Mouse (Mus musculus): Measurements from ENCODE around the gene 1300017J02Rik.

The 1300017J02Rik gene

DNA sequence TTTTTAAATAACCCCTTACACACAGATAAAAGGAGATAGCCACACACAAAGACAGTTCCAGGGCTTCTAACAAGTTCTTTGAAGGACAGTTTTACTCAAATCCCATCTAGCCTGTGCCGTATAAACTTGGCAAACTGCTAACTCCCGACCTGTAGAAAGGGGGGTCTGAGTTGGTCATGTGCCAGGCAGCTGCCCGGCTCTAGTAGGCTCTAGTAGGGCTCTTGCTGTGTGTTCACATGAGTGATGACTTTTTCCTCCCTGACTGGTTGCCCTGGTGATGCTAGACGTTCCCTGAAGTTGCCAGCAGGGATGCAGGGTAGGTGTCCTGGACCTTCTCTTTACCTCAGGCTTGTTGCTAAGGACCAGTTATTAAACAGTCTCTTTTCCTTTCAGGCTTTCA, 33.8 kb downstream of the 1300017J02Rik start:
- DNase-seq (ENCODE audit: low spot score), result no peak

DNA sequence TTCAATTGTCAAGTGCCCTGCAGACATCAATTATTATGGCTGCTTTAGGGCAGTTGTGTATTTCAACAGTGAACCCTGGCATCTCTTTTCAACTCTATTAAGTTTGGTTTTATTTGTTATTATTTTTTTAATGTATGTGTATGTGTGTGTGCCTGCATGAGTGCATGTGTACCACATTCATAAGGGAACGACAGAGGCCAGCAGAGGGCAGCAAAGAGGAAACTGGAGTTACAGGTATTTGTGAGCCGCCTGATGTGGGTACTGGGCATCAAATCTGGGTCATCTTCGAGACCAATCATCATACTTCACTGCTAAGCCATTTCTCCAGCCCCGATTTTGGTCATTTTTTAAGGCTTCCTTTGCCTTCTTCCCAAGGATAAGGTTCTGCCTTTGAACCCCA, 39.1 kb downstream of the 1300017J02Rik start:
- DNase-seq (ENCODE audit: low spot score), result no peak

DNA sequence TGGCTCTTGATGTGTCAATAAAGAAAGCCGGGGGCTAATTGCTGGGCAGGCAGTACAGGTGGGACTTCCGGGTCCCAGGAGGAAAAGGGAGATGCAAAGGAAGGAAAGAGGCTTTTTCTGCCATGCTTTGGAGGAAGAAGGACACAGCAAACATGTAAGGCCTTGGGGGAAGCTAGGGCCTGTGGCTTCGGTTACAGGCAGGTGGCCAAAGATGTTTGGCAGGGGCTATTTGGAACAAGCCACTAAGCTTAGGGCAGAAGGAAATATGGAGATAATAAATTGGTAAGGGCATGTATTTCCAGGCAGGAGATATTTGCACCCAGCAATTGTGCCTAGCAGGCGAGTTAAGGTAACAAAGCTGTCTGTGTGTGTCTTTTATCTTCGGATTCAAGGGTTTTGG, 52.0 kb downstream of the 1300017J02Rik start:
- no peak for DNase-seq (ENCODE audit: low spot score)

DNA sequence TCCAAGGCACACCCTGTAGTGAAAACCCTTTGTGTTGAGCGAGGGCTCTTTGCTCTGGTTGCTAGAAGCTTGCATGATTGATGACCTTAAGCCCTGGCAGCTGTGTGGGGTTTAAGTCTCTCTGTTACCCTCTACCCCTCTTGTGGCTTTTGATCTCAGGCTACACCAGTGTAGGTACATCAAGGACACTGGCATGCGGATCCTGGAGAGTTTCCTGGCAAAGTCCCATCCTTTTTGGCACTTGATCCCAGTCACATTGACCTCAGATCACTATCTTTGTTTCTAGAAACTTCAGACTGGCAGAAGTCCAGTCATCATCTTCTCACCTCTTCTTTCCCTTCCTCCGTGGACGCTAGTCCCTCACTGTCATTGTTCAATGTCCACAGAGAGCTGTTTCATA, 56.3 kb downstream of the 1300017J02Rik start:
- DNase-seq (ENCODE audit: low spot score), result no peak

DNA sequence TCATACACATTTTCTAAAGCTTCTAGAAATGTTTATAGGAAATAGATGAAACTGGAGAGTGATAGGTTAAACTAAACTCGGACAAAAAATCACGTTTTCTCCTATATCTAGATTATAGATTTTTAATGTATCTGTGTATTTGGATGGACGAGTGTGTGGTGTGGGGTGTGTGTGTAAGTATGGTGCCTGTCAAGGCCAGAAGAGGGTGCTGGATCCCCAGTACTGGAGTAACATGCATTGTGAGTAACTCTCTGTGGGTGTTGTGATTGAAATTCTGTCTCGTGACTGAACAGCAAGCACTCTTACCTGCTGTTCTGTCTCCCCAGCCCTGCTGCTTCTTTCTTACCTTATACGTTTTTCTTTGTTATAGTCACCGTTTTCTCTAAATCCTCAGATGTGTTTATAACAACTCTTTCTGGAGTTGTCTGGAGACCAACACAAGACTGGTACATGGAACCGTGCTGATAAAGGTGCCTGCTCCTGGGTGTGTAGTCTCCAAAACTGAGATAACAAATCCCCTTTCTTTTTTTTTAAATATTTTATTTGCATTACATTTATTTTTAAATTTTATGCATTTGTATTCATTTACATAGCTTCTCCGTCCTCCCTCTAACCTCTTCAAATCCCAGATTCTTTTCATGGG, 58.2 kb downstream of the 1300017J02Rik start:
- no peak for DNase-seq (ENCODE audit: low spot score)

DNA sequence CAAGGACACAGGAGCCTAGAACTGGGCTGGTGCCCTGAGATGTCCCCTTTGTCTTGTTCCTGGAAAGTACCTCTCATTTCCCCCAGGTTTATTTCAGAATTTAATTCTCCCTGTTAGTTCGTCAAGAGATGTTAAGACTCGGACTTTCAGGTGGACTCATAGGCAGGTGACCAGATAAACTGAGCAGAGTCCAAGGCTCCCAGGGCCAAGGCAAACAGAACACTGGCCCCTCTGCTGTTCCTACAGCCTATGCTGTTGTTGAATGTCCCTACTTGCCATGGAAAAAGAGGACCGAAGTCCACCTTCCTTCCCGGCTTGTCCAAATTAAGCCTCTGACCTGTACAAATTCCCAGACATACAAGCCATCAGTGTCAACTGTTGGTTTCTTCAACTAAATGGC, 61.2 kb downstream of the 1300017J02Rik start:
- DNase-seq (ENCODE audit: low spot score), result no peak

DNA sequence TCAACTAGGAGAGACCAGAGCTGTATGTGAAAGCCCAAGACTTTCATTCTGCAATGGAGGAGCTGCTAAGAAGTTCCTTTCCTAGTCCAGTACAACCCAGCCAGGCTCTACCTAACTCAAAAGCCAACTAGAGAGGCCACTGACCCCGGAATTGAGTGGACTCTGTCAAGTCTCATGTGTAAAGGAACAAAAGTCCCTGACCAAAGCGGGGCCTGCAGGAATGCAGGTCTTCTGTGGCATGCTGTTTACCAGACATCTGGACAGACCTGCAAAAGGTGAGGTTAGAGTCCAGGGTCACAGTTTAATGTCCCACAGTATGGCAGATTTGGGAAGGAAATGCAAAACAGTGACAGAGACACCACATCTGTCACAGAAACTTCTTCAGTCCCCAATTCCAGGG, 63.7 kb downstream of the 1300017J02Rik start:
- DNase-seq (ENCODE audit: low spot score), result no peak

DNA sequence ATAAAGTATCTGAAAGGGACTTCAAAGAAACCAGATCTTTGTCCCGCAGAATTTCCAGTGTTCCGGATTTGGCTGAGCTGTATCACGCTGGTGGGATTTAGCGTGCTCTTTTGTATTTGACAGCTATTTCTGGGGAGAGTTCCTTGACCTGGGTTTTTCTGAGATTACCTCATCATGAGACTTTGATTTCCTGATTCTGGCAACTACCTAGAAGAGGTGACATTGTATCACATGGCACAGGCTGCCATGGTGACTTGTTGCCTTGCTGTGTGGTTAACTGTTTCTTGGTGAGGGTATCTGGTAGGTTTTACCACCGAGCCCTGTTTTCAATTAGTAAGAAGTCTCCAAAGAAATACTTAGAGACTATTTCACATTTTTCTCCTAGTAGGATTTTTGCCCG, 65.4 kb downstream of the 1300017J02Rik start:
- DNase-seq (ENCODE audit: low spot score), result no peak

DNA sequence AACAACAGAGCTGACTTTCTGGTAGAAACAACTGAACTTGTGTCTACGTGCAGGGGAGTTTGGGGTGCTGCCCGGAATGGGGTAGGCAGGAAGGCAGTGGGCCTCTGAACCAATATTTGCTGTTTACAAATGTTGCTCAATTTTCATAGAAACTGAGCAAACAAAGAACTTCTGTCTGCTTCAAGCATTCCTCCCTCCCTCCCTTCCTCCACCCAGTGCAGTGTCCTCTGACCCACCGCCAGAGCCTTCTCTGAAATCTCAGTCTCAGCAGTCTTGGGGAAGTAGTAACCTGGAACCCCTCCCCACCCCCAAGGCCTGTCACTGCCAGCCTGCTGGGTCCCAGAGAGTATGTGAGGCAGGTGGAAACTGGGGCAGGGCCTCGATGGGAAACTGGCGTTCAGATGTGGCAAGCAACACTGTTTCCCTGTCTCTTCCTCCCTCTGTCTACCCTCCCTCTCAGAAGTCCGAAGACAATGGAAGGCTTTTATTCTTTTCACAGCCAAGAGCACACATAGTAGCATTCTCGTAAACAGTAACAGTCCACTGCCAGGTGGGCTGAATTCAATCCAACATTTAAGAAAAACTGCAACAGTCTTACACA, 70.2 kb downstream of the 1300017J02Rik start:
- DNase-seq (ENCODE audit: low spot score), result no peak

DNA sequence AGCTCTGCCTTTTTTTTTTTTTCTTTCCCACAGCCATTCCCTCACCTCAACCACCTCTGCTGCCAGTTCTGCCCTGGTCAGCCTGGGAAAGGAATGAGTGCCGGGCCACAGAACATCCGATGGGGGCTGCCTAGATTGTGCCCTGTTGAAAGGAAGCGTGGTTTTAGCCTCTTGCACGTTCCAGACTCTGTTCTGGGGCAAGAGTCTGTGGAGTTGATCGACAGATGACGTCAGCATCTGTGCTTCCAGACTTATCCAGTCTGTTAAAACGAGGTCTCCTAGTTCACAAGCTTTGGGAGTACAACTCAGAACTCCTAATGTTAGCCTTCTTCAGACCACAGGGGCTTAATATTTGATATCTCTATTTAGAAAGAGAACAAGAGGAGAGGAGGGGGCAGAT, 70.8 kb downstream of the 1300017J02Rik start:
- DNase-seq (ENCODE audit: low spot score), result no peak

DNA sequence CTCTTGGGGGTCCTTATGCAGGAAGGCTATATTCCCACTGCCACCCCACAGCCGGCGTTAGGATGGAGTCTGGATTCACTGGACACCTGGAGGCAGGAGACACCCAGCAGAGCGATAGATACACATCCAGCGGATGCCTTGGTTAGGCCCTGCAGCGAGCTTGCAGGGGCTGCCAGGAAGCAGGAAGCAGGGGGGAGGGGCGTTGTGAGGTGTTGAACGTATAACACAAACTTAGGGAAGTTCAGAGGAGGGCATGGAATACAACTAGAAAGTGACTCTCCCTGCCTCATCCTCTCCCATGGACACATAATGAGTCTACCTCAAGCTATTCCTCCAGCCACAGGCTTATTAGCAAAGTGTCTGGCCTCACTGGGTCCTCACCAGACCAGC, 71.9 kb downstream of the 1300017J02Rik start:
- DNase-seq (ENCODE audit: low spot score), result no peak

DNA sequence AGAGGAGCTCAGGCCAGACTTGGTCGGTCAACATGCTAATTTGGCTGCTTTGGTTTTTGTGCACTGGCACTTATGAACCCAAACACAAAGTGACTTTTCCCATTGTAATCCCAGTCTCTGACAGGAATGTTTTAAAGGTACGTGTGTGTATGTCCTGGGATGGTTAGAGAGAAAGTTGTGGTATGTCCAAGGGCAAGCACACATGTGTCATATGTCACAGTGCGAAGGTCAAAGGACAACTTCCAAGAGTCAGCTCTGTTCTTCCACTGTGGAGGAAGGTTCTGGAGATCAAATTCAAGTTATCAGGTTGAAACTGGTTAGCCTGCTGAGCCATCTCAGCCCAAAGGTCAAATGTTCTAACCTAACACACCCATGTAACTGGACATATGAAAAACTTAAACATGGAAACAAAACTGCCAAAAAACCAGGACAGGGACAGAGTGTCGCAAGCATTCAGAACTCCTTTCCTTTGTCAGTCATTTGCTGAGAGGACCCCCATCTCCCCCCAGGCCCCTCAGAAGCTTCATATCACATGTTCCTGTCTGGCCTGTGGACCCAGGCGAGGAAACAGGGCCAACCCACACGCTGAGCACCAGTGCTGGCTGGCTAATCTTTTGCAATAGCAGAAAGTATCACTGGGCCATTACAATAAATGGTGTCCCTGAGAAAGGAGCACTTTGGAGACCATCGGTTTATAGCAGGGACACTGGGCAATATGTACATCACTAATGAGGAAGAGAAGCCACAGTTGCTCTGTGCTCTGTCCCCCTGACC, 72.5 kb downstream of the 1300017J02Rik start:
- DNase-seq (ENCODE audit: low spot score), result no peak

DNA sequence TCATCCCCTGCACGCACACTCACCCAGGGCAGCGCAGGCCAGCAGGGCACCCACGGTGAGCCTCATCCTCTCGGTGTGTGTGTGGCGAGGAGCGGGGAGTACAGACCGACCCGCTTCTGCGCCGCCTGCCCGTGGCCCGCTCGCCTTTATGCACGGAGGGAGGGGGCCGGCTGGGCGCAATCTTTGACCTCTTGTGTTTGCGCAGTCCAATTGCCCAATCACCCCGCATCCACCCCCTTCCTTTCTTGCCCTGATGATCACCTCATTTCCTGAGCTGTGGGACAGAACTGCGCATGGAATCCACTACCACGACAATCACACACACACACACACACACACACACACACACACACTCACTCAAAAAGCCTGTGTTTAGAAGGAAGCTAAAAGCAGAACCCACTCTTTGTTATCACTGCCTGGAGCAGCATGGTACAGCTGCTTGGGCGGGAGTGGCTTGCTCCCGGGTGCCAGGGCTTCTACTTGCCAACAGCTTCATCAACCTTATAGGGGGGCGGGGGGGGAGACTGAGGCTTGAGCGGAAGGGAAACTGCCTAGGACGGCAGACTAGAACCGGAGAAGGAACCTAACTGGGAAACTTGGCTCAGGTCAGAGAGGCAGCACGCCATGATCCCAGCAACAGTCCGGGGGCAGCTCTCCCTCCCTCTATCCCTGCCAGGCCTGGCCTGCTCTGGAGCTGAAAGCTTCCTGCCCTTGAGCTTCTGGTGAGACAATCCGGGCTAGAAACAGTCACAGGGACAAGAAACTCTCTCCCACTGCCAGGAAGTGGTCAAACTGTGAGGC, 74.5 kb downstream of the 1300017J02Rik start, which contains the start of the genes Gm20425 and Trf:
TSS of gene Gm20425 (minus strand) at position 157 of the 801 bp plus-strand sequence.
TSS of gene Trf (minus strand) at position 294 of the 801 bp plus-strand sequence.
- DNase-seq (ENCODE audit: low spot score), result peak; percentile 63

DNA sequence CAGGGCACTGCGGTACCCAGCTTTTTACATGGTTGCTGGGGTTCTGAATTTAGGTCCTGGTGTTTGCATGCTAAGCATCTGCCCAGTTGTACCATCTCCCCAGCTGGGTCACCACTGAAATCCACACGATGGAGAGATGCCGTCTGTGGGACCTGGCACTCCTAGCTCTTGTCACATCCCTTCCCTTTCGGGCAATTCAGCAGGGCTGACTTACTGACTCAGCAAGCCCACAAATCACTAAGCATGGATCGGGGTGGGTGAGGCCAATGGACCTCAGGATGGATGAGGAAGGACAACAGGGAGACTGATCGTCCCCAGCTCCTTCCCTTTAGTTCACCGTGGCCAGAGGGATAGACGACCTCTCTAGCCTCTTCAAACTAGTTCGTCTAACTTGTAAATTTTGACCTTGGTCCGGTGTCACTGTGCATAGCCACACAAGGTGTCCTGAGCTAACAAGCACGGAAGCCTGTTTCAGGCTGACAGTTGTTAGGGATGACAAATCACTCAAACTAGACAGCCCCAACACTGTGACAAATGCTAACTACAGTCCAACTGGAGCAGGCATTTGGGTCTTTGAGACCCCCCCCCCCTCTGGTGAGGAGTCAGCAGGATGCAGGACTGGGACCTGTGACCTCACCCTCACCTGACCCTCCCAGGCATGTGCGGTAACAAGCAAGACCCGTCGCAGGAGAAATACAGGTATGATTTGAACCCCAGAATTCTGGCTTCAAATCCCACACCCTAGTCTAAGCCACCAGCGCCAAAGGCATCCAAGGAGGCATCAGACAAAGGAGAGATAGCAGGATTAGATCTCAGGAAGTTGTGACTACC, 75.6 kb downstream of the 1300017J02Rik start:
- DNase-seq (ENCODE audit: low spot score), result no peak

DNA sequence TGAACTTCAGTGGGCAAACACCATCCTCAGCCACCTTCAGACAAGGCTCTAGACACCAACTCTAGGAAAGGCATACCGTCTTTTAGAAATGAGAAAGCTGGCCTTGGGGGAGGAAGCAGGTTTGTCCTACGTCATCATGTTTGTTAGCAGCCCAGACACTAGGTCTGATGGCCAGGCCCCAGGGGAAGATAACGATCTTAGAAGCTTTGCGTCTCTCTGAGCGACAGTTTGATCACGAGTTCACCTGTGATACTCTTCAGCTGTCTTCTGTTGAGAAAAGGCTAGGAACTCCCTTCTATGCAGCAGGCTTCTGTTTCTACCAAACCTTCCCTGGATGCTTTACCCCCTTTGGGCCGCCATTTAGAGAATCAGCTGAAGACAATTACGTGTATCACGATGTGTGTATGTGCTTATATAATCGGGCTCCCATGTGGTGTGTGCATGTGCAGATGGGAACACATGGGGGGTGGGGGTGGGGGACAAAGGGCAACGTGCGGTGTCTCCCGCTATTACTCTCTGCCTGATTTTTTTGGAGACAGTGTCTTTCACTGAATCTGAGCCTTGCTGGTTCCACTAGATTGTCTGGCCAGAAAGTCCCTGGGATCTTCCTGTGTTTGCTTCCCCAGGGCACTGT, 76.4 kb downstream of the 1300017J02Rik start:
- DNase-seq (ENCODE audit: low spot score), result no peak

DNA sequence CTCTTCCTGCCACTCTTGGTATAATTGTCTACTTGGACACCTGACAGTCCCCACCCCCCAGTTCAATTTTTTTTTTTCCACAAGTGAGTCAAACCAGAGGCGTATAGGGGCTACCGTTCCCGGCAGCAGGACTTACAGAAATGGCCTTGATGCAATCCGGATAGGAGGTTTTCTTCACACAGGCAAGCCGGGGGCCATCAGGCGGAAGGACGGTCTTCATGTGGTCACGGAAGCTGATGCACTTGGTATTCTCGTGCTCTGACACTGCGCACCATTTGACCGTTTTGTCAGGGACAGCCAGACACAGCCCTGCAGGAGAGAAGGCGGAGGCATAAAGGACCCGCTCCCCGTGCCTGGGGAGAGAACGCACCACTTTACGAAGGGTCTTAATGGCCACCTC, 77.1 kb downstream of the 1300017J02Rik start:
- no peak for DNase-seq (ENCODE audit: low spot score)

DNA sequence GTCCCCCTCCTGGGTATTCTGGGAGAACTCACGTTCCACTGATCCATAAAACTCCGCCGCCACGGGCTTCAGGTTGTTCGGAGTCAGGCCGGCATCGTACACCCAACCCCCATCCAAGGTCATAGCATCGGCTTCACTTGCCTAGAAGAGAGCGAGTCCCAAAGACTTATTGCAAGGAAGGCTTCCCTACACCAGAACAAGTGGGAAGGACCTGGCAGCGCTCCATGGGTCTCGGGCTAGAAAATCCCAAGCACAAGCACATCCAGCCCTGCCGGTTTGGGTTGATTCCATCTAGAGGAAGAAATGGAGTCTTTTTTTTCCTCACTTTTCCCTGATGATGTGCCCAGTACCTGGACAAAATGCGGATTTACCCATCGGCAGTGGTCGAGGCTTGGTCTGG, 78.1 kb downstream of the 1300017J02Rik start:
- DNase-seq (ENCODE audit: low spot score), result no peak

DNA sequence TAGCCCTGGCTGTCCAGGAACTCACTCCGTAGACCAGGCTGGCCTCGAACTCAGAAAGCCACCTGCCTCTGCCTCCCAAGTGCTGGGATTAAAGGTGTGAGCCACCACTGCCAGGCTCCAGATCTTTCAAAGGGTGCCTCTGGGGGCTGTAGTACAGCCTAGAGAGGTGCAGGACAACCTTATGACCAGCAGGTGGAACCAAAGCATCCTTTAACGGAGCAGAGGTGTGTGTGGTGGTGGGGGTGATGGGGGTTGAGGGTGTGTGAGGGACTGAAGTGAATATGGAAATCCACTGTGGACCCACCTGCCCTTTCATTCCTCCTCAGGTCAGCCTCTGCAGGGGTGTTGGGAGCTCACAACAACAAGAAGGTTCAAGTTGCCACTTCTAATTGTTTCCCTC, 79.4 kb downstream of the 1300017J02Rik start:
- DNase-seq (ENCODE audit: low spot score), result no peak

DNA sequence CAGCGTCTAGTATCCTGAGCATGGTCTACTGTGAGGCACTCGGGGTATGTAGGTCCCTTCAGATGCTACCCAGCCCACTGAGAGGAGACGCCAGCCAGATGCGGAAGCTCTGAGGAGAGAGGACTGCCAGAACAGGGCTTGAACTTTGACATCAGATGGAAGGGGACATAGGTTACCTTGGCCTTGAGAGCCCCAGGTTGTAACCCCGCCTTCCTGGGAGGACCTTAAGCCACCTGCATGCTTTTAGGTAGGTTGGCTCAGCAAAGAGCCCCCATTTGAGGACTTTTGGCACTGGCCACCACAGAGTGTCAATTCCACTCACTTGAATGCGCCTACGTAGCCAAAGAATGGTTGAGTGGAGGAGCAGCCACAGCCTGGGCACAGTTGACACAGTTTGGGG, 80.2 kb downstream of the 1300017J02Rik start:
- DNase-seq (ENCODE audit: low spot score), result no peak

DNA sequence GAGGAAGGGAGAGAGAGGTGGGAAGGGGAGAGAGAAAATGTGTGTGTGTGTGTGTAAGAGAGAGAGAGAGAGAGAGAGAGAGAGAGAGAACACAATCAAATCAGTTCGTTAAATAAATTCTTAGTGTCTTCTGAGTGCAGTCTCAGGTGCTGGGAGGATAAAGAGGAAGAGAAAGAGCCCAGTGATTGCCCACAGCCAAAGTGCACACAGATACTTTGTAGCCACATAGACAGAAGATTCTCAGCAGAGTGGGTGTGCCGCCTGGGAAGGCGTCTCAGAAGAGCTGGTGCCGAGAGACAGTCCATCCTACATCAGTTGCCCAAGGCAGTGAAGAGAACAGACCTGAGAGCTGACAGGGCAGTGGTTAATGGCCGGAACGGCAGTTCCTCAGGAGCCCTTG, 90.6 kb downstream of the 1300017J02Rik start:
- DNase-seq (ENCODE audit: low spot score), result no peak

DNA sequence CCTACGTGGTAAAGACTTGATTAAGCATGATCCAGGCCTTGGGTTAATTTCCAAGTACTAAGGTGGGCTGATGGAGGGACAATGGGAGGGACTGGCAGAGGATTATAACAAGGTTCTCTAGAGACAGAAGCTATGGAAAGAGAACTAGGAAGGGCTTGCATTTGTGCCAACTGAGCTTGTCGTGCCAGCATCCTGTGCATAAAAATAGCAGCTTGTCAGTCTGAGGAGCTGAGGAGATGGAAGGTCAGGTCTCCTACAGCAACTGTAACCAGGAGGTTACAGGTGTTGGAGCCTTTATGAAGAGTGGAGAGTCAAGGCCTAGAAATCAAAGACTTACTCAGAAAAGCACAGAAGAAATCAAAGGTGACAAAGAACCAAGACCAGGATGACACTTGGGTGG, 91.3 kb downstream of the 1300017J02Rik start:
- no peak for DNase-seq (ENCODE audit: low spot score)
